Mouse (Mus musculus): Measurements from ENCODE around the gene Gm21992. TPM values are rescaled to one million over a fixed set of nuclear protein-coding genes. Genes with fewer than 3 reads are reported as not detected.

The Gm21992 gene
- polyA plus RNA-seq, 1 experiment from 2014 or later, result 41.5 TPM

- WGBS, result 1% methylated on average over 40 of the region's 40 CpGs
- peak; percentile 89 for ATAC-seq (ENCODE audit: low FRiP score)
- H3K27me3 ChIP-seq, result peaks cover 38% of the 10 kb centered on the region
- no peaks in the 10 kb centered on the region for H3K36me3 ChIP-seq
- peak within 1 kb of the TSS; percentile 67 for H3K9ac ChIP-seq
- peak within 1 kb of the TSS; percentile 54 for H3K4me3 ChIP-seq
- H3K27ac ChIP-seq, result peak within 1 kb of the TSS; percentile 76
- H3K9me3 ChIP-seq (replicated peaks), result no peaks in the 10 kb centered on the region
- H3K4me2 ChIP-seq (replicated peaks), result peak within 1 kb of the TSS; percentile 71
- H3K4me1 ChIP-seq, result peaks cover 9% of the 10 kb centered on the region; the same call in 1 of the 2 replicates
Measured at GRCm38 (mm10) chr19:4698205-4698677, 113.2 kb downstream of the Gm21992 start, which contains the start of gene Gm960. TSS of gene Gm960 (minus strand) at chr19:4698668.

- WGBS, result 81% methylated on average over 9 of the region's 9 CpGs
- H3K36me3 ChIP-seq, result no peaks in the 10 kb centered on the region
- H3K27ac ChIP-seq, result peak overlapping the region; percentile 76; the same call in 1 of the 2 replicates
- H3K27me3 ChIP-seq, result peaks cover 38% of the 10 kb centered on the region
- H3K4me3 ChIP-seq, result peak overlapping the region; percentile 54
- H3K4me1 ChIP-seq, result peaks cover 9% of the 10 kb centered on the region; the same call in 1 of the 2 replicates
- no peaks in the 10 kb centered on the region for H3K9me3 ChIP-seq (replicated peaks)
- peak overlapping the region; percentile 67; the same call in 1 of the 2 replicates for H3K9ac ChIP-seq
- ATAC-seq (ENCODE audit: low FRiP score), result no peak
- H3K4me2 ChIP-seq (replicated peaks), result peak overlapping the region; percentile 71
Measured at GRCm38 (mm10) chr19:4697721-4698120, 113.7 kb downstream of the Gm21992 start.

DNA sequence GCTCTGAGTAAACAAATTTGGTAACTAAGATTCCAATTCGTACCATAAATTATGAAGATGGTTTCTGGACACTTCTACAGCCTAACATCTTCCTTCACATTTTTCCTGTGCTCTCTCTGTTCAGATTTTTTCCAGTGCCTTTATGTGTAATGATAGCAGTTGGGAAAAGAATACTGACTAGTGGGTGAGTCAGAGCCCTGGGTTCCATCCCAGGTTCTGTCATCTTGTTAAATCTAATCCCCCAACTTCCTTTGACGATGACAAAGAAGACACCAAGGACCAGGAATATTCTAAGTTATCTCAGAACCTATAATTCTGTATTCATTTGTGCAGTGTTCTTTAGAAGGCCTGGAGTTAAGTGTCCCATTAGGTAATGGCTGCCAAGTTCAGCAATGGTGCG lies 114.3 kb downstream of the Gm21992 start:
- H3K27me3 ChIP-seq, result peaks cover 38% of the 10 kb centered on the region
- no peak overlapping the region for H3K9ac ChIP-seq
- no peak overlapping the region for H3K27ac ChIP-seq
- no peak overlapping the region for H3K4me3 ChIP-seq
- ATAC-seq (ENCODE audit: low FRiP score), result no peak
- no peak overlapping the region for H3K4me2 ChIP-seq (replicated peaks)
- WGBS, result 88% methylated on average over 3 of the region's 3 CpGs
- H3K9me3 ChIP-seq (replicated peaks), result no peaks in the 10 kb centered on the region
- peaks cover 9% of the 10 kb centered on the region; the same call in 1 of the 2 replicates for H3K4me1 ChIP-seq
- H3K36me3 ChIP-seq, result no peaks in the 10 kb centered on the region

GRCm38 (mm10) chr19:4694346-4694745 lies 117.1 kb downstream of the Gm21992 start:
- H3K36me3 ChIP-seq, result no peaks in the 10 kb centered on the region
- ATAC-seq (ENCODE audit: low FRiP score), result no peak
- 71% methylated on average over 3 of the region's 3 CpGs for WGBS
- H3K4me3 ChIP-seq, result no peak overlapping the region
- H3K9ac ChIP-seq, result no peak overlapping the region
- no peak overlapping the region for H3K27ac ChIP-seq
- H3K27me3 ChIP-seq, result peaks cover 17% of the 10 kb centered on the region
- no peaks in the 10 kb centered on the region for H3K9me3 ChIP-seq (replicated peaks)
- H3K4me1 ChIP-seq, result peaks cover 9% of the 10 kb centered on the region; the same call in 1 of the 2 replicates
- H3K4me2 ChIP-seq (replicated peaks), result no peak overlapping the region

Other genes starting within 250 kb of the Gm21992 start
- 16.3 and 17.6 TPM in 2 replicates for gene Lrfn4, start 195.9 kb downstream of the Gm21992 start, polyA plus RNA-seq (2016; fragmentation: Nextera tagmentation; extraction: Ambion mirVana)
- gene Rce1, start 186.0 kb downstream of the Gm21992 start, polyA plus RNA-seq (2016; fragmentation: Nextera tagmentation; extraction: Ambion mirVana), result 54.3 and 62.9 TPM in 2 replicates
- 3.6 and 6.3 TPM in 2 replicates for gene Gm960, start 112.9 kb downstream of the Gm21992 start, polyA plus RNA-seq (2016; fragmentation: Nextera tagmentation; extraction: Ambion mirVana)
- 42.8 and 43.7 TPM in 2 replicates for gene Sptbn2, start 100.4 kb downstream of the Gm21992 start, polyA plus RNA-seq (2016; fragmentation: Nextera tagmentation; extraction: Ambion mirVana)
- gene Rbm4b, start 55.1 kb downstream of the Gm21992 start, polyA plus RNA-seq (2016; fragmentation: Nextera tagmentation; extraction: Ambion mirVana), result 155 TPM in 2 replicates
- gene Rbm4, start 17.7 kb downstream of the Gm21992 start, polyA plus RNA-seq (2016; fragmentation: Nextera tagmentation; extraction: Ambion mirVana), result 88.8 and 94.8 TPM in 2 replicates
- gene Rbm14, start within 50 bp of the Gm21992 start, polyA plus RNA-seq (2016; fragmentation: Nextera tagmentation; extraction: Ambion mirVana), result 96.0 and 97.9 TPM in 2 replicates
- gene Ccs, start 27.7 kb upstream of the Gm21992 start, polyA plus RNA-seq (2016; fragmentation: Nextera tagmentation; extraction: Ambion mirVana), result 42.7 and 46.4 TPM in 2 replicates
- 0.35 and 0.40 TPM in 2 replicates for gene Ccdc87, start 27.8 kb upstream of the Gm21992 start, polyA plus RNA-seq (2016; fragmentation: Nextera tagmentation; extraction: Ambion mirVana)
- 56.3 and 57.4 TPM in 2 replicates for gene Ctsf, start 43.5 kb upstream of the Gm21992 start, polyA plus RNA-seq (2016; fragmentation: Nextera tagmentation; extraction: Ambion mirVana)
- gene Actn3, start 66.3 kb upstream of the Gm21992 start, polyA plus RNA-seq (2016; fragmentation: Nextera tagmentation; extraction: Ambion mirVana), result 2.6 and 4.2 TPM in 2 replicates
- 21.1 and 21.4 TPM in 2 replicates for gene Zdhhc24, start 67.1 kb upstream of the Gm21992 start, polyA plus RNA-seq (2016; fragmentation: Nextera tagmentation; extraction: Ambion mirVana)
- 7.2 and 9.8 TPM in 2 replicates for gene Bbs1, start 95.0 kb upstream of the Gm21992 start, polyA plus RNA-seq (2016; fragmentation: Nextera tagmentation; extraction: Ambion mirVana)
- gene Dpp3, start 116.7 kb upstream of the Gm21992 start, polyA plus RNA-seq (2016; fragmentation: Nextera tagmentation; extraction: Ambion mirVana), result 167 TPM in 2 replicates
- 6.5 and 6.7 TPM in 2 replicates for gene Peli3, start 131.5 kb upstream of the Gm21992 start, polyA plus RNA-seq (2016; fragmentation: Nextera tagmentation; extraction: Ambion mirVana)
- 116 and 124 TPM in 2 replicates for gene Mrpl11, start 150.5 kb upstream of the Gm21992 start, polyA plus RNA-seq (2016; fragmentation: Nextera tagmentation; extraction: Ambion mirVana)
- 0.08 and 0.10 TPM in 2 replicates for gene Npas4, start 178.7 kb upstream of the Gm21992 start, polyA plus RNA-seq (2016; fragmentation: Nextera tagmentation; extraction: Ambion mirVana)
- gene Slc29a2, start 212.2 kb upstream of the Gm21992 start, polyA plus RNA-seq (2016; fragmentation: Nextera tagmentation; extraction: Ambion mirVana), result 5.3 and 7.2 TPM in 2 replicates
- gene B4gat1, start 227.2 kb upstream of the Gm21992 start, polyA plus RNA-seq (2016; fragmentation: Nextera tagmentation; extraction: Ambion mirVana), result 43.8 and 48.7 TPM in 2 replicates
- 2.5 and 4.0 TPM in 2 replicates for gene AC124502.3, start 227.3 kb upstream of the Gm21992 start, polyA plus RNA-seq (2016; fragmentation: Nextera tagmentation; extraction: Ambion mirVana)
- gene Brms1, start 229.7 kb upstream of the Gm21992 start, polyA plus RNA-seq (2016; fragmentation: Nextera tagmentation; extraction: Ambion mirVana), result 56.9 and 61.2 TPM in 2 replicates
- 1.4 and 1.6 TPM in 2 replicates for gene Rin1, start 238.9 kb upstream of the Gm21992 start, polyA plus RNA-seq (2016; fragmentation: Nextera tagmentation; extraction: Ambion mirVana)